In genomic region chr1:34767851-34768250, GRCm38 (mm10) we compare ENCODE assay signal across 23 mouse cellular contexts.
"Had no signal": no experiment of that assay in that cellular context is flagged by ENCODE, and none has a peak within 500 bp of the region (broad histone marks: within the 10 kb centered on the region; RNA-seq: fewer than 3 reads in every experiment).

No protein-coding gene starts in this region.

- H3K27me3 ChIP-seq: limb, embryonic 13.5 days; liver, embryonic 12.5 days; liver, embryonic 15.5 days; lung, embryonic 15.5 days; stomach, embryonic 15.5 days had no signal

- DNase-seq: kidney, adult 2 months; kidney, postnatal 25 days; layer of hippocampus, adult 9-11 months; liver; lung, adult 18-20 months; lung, postnatal 10 days; lung, postnatal 36 days; midbrain, embryonic 14.5 days; right cerebral cortex, postnatal 25 days; spleen, adult 18-20 months; thymus, adult 2 months; thymus, postnatal 14 days; thymus, postnatal 4 days had no signal

- ATAC-seq: liver, embryonic 12.5 days had no signal

- H3K4me3 ChIP-seq: layer of hippocampus, adult 2 months; limb, embryonic 10.5 days; limb, embryonic 13.5 days; liver, embryonic 12.5 days; liver, embryonic 15.5 days; lung, embryonic 15.5 days; megakaryocyte, embryonic 14.5 days; stomach, embryonic 15.5 days had no signal

- H3K9me3 ChIP-seq: limb, embryonic 10.5 days; limb, embryonic 13.5 days; liver, embryonic 12.5 days; liver, embryonic 15.5 days; lung, embryonic 15.5 days; stomach, embryonic 15.5 days had no signal

- H3K4me1 ChIP-seq: limb, embryonic 10.5 days; limb, embryonic 13.5 days; liver, embryonic 12.5 days; liver, embryonic 15.5 days; lung, embryonic 15.5 days; megakaryocyte, embryonic 14.5 days; stomach, embryonic 15.5 days had no signal

- H3K27ac ChIP-seq: kidney, postnatal 0 days; layer of hippocampus, adult 2 months; limb, embryonic 10.5 days; limb, embryonic 13.5 days; liver, embryonic 12.5 days; liver, embryonic 15.5 days; lung, embryonic 15.5 days; stomach, embryonic 15.5 days had no signal

- H3K36me3 ChIP-seq: limb, embryonic 10.5 days; limb, embryonic 13.5 days; liver, embryonic 12.5 days; liver, embryonic 15.5 days; lung, embryonic 15.5 days; stomach, embryonic 15.5 days had no signal

- H3K9ac ChIP-seq: limb, embryonic 13.5 days; liver, embryonic 12.5 days; liver, embryonic 15.5 days; lung, embryonic 15.5 days; stomach, embryonic 15.5 days had no signal

- H3K4me2 ChIP-seq: limb, embryonic 13.5 days; liver, embryonic 12.5 days; liver, embryonic 15.5 days; lung, embryonic 15.5 days; midbrain, embryonic 11.5 days; stomach, embryonic 15.5 days had no signal
